Mouse (Mus musculus): ENCODE data around the gene Rapgef1. TPM values are rescaled to one million over a fixed set of nuclear protein-coding genes. Genes with fewer than 3 reads are reported as not detected.

The Rapgef1 gene
- 10 to 100 TPM; 34.9 to 40.1 TPM for polyA plus RNA-seq (2017; shearing (Covaris generic))

GRCm38 (mm10) chr2:29619484-29620300 lies at the start of gene Rapgef1:
Rapgef1 (plus strand) TSS chr2:29619720.

GRCm38 (mm10) chr2:29751497-29751896 lies 132.0 kb downstream of the Rapgef1 start, which contains the start of gene Gm13420:
Gm13420 (minus strand) TSS chr2:29751685.

GRCm38 (mm10) chr2:29787104-29787917 lies 167.8 kb downstream of the Rapgef1 start, which contains the start of gene Coq4:
Coq4 (plus strand) TSS chr2:29787493.

GRCm38 (mm10) chr2:29787937-29788681 lies 168.6 kb downstream of the Rapgef1 start, which contains the start of gene Trub2:
Trub2 (minus strand) TSS chr2:29788502.

Other genes with a start within 250 kb of the Rapgef1 start
- gene Gm13420, start 132.0 kb downstream of the Rapgef1 start, polyA plus RNA-seq (2017; shearing (Covaris generic)), result 1 to 10 TPM in 1 of 2 experiments, not detected in 1; 1.4 TPM
- gene Gm13547, start 139.6 kb downstream of the Rapgef1 start, polyA plus RNA-seq (2017; shearing (Covaris generic)), result 1 to 10 TPM in 1 of 2 experiments, under 1 TPM in 1; 0.42 to 2.4 TPM
- 1 to 10 TPM; 7.1 to 8.2 TPM for gene Coq4, start 167.8 kb downstream of the Rapgef1 start, polyA plus RNA-seq (2017; shearing (Covaris generic))
- gene Trub2, start 168.8 kb downstream of the Rapgef1 start, polyA plus RNA-seq (2017; shearing (Covaris generic)), result 10 to 100 TPM; 28.5 to 30.4 TPM
- 10 to 100 TPM in 1 of 2 experiments, 1 to 10 TPM in 1; 9.3 to 11.3 TPM for gene Slc27a4, start 182.9 kb downstream of the Rapgef1 start, polyA plus RNA-seq (2017; shearing (Covaris generic))
- 10 to 100 TPM; 14.1 to 23.2 TPM for gene Urm1, start 200.4 kb downstream of the Rapgef1 start, polyA plus RNA-seq (2017; shearing (Covaris generic))
- gene Cercam, start 249.4 kb downstream of the Rapgef1 start, polyA plus RNA-seq (2017; shearing (Covaris generic)), result 1 to 10 TPM; 1.1 to 4.7 TPM

Measured in inflammation-experienced regulatory T-cells (primary cell).